Mouse (Mus musculus): ENCODE data around the gene C2cd4d. TPM values are rescaled to one million over a fixed set of nuclear protein-coding genes. Genes with fewer than 3 reads are reported as not detected.

The C2cd4d gene
- polyA plus RNA-seq, 1 experiment from 2014 or later, result 1.2 TPM

DNA sequence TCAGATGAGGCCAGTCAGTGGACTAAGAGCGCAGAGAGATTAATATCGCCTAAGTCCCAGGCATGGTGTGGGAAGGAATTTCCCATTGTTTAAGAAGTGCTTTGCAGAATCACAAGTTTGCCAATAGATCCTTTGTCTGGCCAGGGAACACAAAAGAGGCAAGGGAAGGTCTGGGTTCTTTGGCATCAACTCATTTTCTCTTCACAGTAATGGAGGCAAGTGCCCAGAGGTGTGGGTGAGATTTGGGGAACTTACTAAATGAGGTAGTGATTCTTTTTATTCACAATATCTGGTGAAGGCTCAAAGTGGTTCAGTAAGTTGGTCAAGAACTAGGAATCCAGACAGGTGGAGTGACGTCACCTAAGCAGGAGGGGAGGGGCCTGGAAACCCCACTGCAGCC, 17.3 kb upstream of the C2cd4d start:
- Histone ChIP-seq H3K36me3 (ENCODE audit: insufficient read depth) (no peaks in the 10 kb centered on the region), H3K4me1 (ENCODE audit: insufficient read depth) (no peaks in the 10 kb centered on the region), H3K27me3 (ENCODE audit: insufficient read depth, low read length) (no peaks in the 10 kb centered on the region), H3K9ac (no peak overlapping the region), H3K27ac (ENCODE audit: low read depth) (no peak overlapping the region), H3K4me2 (no peak overlapping the region), H3K9me3 (ENCODE audit: low read depth, low read length) (no peaks in the 10 kb centered on the region), H3K4me3 (ENCODE audit: low read depth, low read length) (no peak overlapping the region)
- 50% methylated on average over 3 of the region's 3 CpGs for WGBS
- no peak for TF ChIP-seq CTCF (IDR thresholded peaks at IDR 0.05; ENCODE audit: low read depth)
- no peak for DNase-seq
- no peak for ATAC-seq (ENCODE audit: insufficient read depth)

DNA sequence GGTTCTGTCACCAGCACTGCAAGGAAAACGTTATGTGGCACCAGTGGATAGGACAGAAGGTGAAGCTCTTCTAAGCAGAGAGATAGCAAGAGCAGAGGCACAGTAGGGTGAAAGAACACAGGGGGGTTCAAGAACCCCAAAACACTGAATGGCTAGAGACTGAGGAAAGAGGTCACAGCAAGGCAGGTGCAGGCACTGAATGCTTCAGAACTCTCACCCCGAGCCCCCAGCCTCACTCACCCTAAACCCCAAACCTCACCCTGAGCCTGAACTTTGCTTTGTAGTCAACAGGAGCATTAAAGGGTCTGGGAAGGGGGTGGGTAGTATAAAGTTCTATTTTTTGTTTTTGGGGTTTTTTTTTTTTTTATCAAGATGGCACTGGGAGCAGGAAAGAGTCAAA, 14.1 kb upstream of the C2cd4d start:
- Histone ChIP-seq H3K36me3 (ENCODE audit: insufficient read depth) (no peaks in the 10 kb centered on the region), H3K9me3 (ENCODE audit: low read depth, low read length) (no peaks in the 10 kb centered on the region), H3K27ac (ENCODE audit: low read depth) (no peak overlapping the region), H3K27me3 (ENCODE audit: insufficient read depth, low read length) (no peaks in the 10 kb centered on the region), H3K4me3 (ENCODE audit: low read depth, low read length) (no peak overlapping the region), H3K4me2 (no peak overlapping the region), H3K4me1 (ENCODE audit: insufficient read depth) (no peaks in the 10 kb centered on the region), H3K9ac (no peak overlapping the region)
- WGBS, result 64% methylated on average over 2 of the region's 2 CpGs
- TF ChIP-seq CTCF (IDR thresholded peaks at IDR 0.05; ENCODE audit: low read depth), result no peak
- DNase-seq (no peak), ATAC-seq (ENCODE audit: insufficient read depth) (no peak)

DNA sequence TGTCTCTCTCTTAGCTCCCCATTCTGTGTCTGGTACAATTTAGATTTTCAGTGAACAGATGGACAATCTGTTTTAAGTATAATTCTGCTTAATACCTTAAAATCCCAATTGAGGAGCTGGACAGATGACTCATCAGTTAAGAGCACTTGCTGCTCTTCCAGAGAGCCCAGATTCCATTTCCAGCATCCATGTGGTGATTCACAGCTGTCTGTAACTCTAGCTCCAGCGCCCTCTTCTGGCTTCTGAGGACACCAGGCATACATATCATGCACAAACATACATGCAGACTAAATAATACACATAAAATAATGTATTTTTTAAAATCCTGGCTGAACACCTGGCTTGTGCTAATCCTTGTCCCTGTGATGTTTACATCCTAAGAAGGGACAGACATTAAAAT, 1.4 kb upstream of the C2cd4d start:
- no peak overlapping the region for H3K4me3 ChIP-seq (ENCODE audit: low read depth, low read length)
- no peak overlapping the region for H3K4me2 ChIP-seq
- no peak overlapping the region for H3K27ac ChIP-seq (ENCODE audit: low read depth)
- WGBS, result 0% methylated on average over 1 of the region's 1 CpGs
- H3K27me3 ChIP-seq (ENCODE audit: insufficient read depth, low read length), result peaks cover 31% of the 10 kb centered on the region
- H3K36me3 ChIP-seq (ENCODE audit: insufficient read depth), result no peaks in the 10 kb centered on the region
- H3K9me3 ChIP-seq (ENCODE audit: low read depth, low read length), result no peaks in the 10 kb centered on the region
- DNase-seq (peak; percentile 41), ATAC-seq (ENCODE audit: insufficient read depth) (no peak)
- peaks cover 7% of the 10 kb centered on the region; the same call in 1 of the 2 replicates for H3K4me1 ChIP-seq (ENCODE audit: insufficient read depth)
- no peak overlapping the region for H3K9ac ChIP-seq
- TF ChIP-seq CTCF (IDR thresholded peaks at IDR 0.05; ENCODE audit: low read depth), result peak; percentile 38; the same call in 1 of the 2 replicates

DNA sequence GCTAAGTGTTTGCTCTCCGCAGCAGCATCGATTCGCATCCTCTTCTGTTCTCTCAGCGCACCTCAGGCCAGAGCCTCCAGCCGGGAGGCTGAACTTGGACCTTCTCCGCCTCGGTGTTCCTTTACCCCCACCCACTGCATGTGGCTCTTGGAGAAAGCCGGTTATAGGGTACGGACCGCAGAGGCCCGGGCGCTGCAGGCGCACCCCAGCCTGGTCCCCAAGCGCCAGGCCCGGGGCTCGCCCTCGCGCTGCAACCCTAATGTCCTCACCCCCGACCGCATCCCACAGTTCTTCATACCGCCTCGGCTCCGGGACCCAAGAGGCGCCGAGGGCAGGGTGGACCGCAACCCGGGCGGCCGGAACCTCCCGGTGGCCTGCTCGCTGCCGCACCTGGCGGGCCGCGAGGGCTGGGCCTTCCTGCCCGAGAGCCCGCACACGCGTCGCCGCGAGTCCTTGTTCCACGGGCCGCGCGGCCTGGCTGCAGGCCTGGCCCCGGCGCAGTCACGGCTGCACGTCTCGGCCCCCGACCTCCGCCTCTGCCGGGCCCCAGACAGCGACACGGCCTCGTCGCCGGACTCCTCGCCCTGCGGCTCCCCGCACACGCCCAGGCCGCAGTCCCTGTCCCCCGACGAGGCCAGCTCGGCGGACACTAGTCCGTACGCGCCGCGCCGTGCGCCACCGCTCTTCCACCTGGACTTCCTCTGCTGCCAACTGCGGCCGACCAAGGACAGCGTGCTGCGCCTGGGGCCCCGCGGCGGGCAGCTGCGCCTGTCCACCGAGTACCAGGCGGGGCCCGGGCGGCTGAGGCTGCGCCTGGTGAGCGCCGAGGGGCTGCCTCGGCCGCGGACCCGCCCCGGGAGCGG, 1.3 kb downstream of the C2cd4d start:
- Histone ChIP-seq H3K27me3 (ENCODE audit: insufficient read depth, low read length) (peaks cover 31% of the 10 kb centered on the region), H3K36me3 (ENCODE audit: insufficient read depth) (no peaks in the 10 kb centered on the region), H3K27ac (ENCODE audit: low read depth) (no peak overlapping the region; the same call in 1 of the 2 replicates), H3K4me1 (ENCODE audit: insufficient read depth) (peaks cover 7% of the 10 kb centered on the region; the same call in 1 of the 2 replicates), H3K4me2 (peak overlapping the region; percentile 92), H3K9ac (peak overlapping the region; percentile 65), H3K9me3 (ENCODE audit: low read depth, low read length) (no peaks in the 10 kb centered on the region), H3K4me3 (ENCODE audit: low read depth, low read length) (peak overlapping the region; percentile 55)
- ATAC-seq (ENCODE audit: insufficient read depth), result peak; percentile 62
- WGBS, result 5% methylated on average over 97 of the region's 97 CpGs
- peak; percentile 59 for DNase-seq
- no peak for TF ChIP-seq CTCF (IDR thresholded peaks at IDR 0.05; ENCODE audit: low read depth)

DNA sequence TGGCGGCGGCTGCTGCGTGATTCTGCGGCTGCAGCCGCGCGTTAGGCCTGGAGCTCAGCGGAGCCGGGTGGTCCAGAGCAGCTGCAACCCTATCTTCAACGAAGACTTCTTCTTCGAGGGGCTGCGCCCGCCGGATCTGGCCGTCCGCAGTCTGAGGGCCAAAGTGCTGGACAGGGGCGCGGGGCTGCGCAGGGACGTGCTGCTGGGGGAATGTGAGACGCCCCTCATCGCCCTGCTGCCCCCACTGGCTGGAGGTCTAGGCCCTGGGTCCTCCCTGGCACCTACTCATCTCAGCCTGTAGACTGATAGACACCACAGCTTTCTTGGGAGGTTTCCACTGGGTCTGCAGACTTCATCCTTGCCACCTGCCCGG, 1.9 kb downstream of the C2cd4d start:
- H3K27me3 ChIP-seq (ENCODE audit: insufficient read depth, low read length), result peaks cover 31% of the 10 kb centered on the region
- no peaks in the 10 kb centered on the region for H3K36me3 ChIP-seq (ENCODE audit: insufficient read depth)
- WGBS, result 5% methylated on average over 22 of the region's 23 CpGs
- ATAC-seq (ENCODE audit: insufficient read depth) (peak; percentile 3; the same call in 1 of the 2 replicates), DNase-seq (no peak)
- H3K4me1 ChIP-seq (ENCODE audit: insufficient read depth), result peaks cover 7% of the 10 kb centered on the region; the same call in 1 of the 2 replicates
- no peaks in the 10 kb centered on the region for H3K9me3 ChIP-seq (ENCODE audit: low read depth, low read length)
- peak overlapping the region; percentile 92 for H3K4me2 ChIP-seq
- peak overlapping the region; percentile 65 for H3K9ac ChIP-seq
- peak overlapping the region; percentile 55 for H3K4me3 ChIP-seq (ENCODE audit: low read depth, low read length)
- no peak overlapping the region; the same call in 1 of the 2 replicates for H3K27ac ChIP-seq (ENCODE audit: low read depth)
- TF ChIP-seq CTCF (IDR thresholded peaks at IDR 0.05; ENCODE audit: low read depth), result no peak

DNA sequence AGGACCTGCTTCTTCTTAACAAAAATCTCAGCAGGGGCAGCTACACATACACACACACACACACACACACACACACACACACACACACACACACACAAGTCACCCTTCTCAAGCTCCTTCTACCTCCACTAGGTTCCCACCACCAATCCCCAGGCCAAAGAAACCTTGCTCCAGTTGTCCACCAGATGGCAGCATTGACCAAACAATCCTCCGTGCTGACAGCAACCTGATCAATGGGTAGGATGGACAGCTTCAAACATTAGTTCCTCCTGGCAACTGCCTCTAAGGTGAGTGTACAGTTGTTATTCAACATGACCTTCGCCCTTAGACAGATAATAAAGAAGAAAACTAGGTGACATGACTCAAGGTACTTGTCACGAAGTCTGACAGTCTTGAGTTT, 4.5 kb downstream of the C2cd4d start:
- Histone ChIP-seq H3K4me3 (ENCODE audit: low read depth, low read length) (no peak overlapping the region), H3K27ac (ENCODE audit: low read depth) (no peak overlapping the region), H3K36me3 (ENCODE audit: insufficient read depth) (no peaks in the 10 kb centered on the region), H3K4me1 (ENCODE audit: insufficient read depth) (peaks cover 7% of the 10 kb centered on the region; the same call in 1 of the 2 replicates), H3K4me2 (no peak overlapping the region), H3K9me3 (ENCODE audit: low read depth, low read length) (no peaks in the 10 kb centered on the region), H3K27me3 (ENCODE audit: insufficient read depth, low read length) (peaks cover 31% of the 10 kb centered on the region), H3K9ac (no peak overlapping the region)
- 14% methylated on average over 3 of the region's 3 CpGs for WGBS
- ATAC-seq (ENCODE audit: insufficient read depth) (no peak; the same call in 1 of the 2 replicates), DNase-seq (peak; percentile 87)
- peak; percentile 95 for TF ChIP-seq CTCF (IDR thresholded peaks at IDR 0.05; ENCODE audit: low read depth)

DNA sequence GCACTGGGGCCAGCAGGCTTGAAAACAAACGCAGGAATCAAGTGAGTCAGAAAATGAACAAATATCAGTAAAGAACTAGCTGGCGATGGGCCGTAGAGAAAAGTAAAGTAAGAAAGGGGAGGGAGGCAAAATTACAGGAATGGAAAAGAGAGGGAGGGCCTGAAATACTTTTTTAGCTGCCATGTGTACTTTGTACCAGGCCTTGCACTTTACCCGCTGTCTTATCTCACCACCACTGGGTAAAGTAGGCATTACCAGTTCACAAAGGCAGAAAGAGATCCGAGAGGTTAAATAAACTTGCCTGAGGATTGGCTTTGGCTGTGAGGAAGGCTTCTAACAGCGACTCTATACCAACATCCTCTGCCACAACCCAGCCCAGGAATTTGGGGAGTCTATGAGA, 5.3 kb downstream of the C2cd4d start:
- no peaks in the 10 kb centered on the region for H3K9me3 ChIP-seq (ENCODE audit: low read depth, low read length)
- H3K27me3 ChIP-seq (ENCODE audit: insufficient read depth, low read length), result peaks cover 24% of the 10 kb centered on the region
- no peak for DNase-seq
- no peak for TF ChIP-seq CTCF (IDR thresholded peaks at IDR 0.05; ENCODE audit: low read depth)
- peaks cover 7% of the 10 kb centered on the region; the same call in 1 of the 2 replicates for H3K4me1 ChIP-seq (ENCODE audit: insufficient read depth)
- no peak for ATAC-seq (ENCODE audit: insufficient read depth)
- H3K9ac ChIP-seq, result no peak overlapping the region
- H3K36me3 ChIP-seq (ENCODE audit: insufficient read depth), result no peaks in the 10 kb centered on the region
- no peak overlapping the region for H3K4me3 ChIP-seq (ENCODE audit: low read depth, low read length)
- no peak overlapping the region for H3K27ac ChIP-seq (ENCODE audit: low read depth)
- WGBS, result 64% methylated on average over 6 of the region's 6 CpGs
- H3K4me2 ChIP-seq, result no peak overlapping the region

Measured in lung, embryonic 14.5 days (tissue).